Mouse (Mus musculus) small intestine, adult 2 months (tissue): ENCODE measurements around the gene Rnf5. TPM values are rescaled to one million over a fixed set of nuclear protein-coding genes. Genes with fewer than 3 reads are reported as not detected.

Source experiments
- H3K27ac ChIP-seq: fragments of 200-500 bp; 2 replicates; pipeline ENCODE4 v1.5.1; 2012; ENCODE audit warnings: low read depth, low read length, control low read depth, inconsistent platforms; ENCODE audit not compliant: insufficient read depth
- H3K27me3 ChIP-seq: fragments of 200-500 bp; 2 replicates; pipeline ENCODE4 v1.6.1; 2012; ENCODE audit warnings: mild to moderate bottlenecking, moderate library complexity, low read length, inconsistent platforms; ENCODE audit not compliant: control insufficient read depth, insufficient read depth
- H3K36me3 ChIP-seq: fragments of 200-500 bp; 2 replicates; pipeline ENCODE4 v1.6.1; 2012; ENCODE audit warnings: mild to moderate bottlenecking, low read length, control low read depth, inconsistent platforms; ENCODE audit not compliant: control insufficient read depth, insufficient read depth
- H3K4me1 ChIP-seq: fragments of 200-500 bp; 2 replicates; pipeline ENCODE4 v1.6.1; 2012; ENCODE audit warnings: low read length, inconsistent platforms, mixed read lengths; ENCODE audit not compliant: control insufficient read depth, insufficient read depth, insufficient read length
- H3K4me3 ChIP-seq: fragments of 200-500 bp; 2 replicates; pipeline ENCODE4 v1.5.1; 2012; ENCODE audit warnings: low read depth, mild to moderate bottlenecking, control low read depth, inconsistent platforms, low read length, moderate library complexity
- CTCF ChIP-seq: fragments of 200-500 bp; IDR thresholded peaks from 2 replicates; pipeline ENCODE4 v1.5.1; 2012; ENCODE audit warnings: low read depth, mild to moderate bottlenecking, control low read depth, inconsistent platforms, low read length, moderate library complexity, mixed read lengths; ENCODE audit not compliant: insufficient replicate concordance, insufficient read length; ENCODE audit errors: extremely low read depth
- POLR2A ChIP-seq: fragments of 200-500 bp; IDR thresholded peaks from 2 replicates; pipeline ENCODE4 v1.6.1; 2012; ENCODE audit warnings: low read depth, mild to moderate bottlenecking, control low read depth, inconsistent platforms, low read length, moderate library complexity
- WGBS: fragments of 180-500 bp; shearing (Covaris S2); methylation state at CpG from one replicate; pipeline ENCODE4 v1.1.7; 2018; 5-methylcytosine and 5-hydroxymethylcytosine counted together
- polyA plus RNA-seq: library from polyadenylated mRNA; depleted of rRNA; stranded (reverse); fragments of >200 nt; gene quantifications from 2 replicates; pipeline ENCODE4 v1.2.3, GENCODE M21; 2012

Rnf5 gene
- polyA plus RNA-seq, 1 experiment: 147 TPM

- 75% methylated on average over 3 of the region's 3 CpGs for WGBS
- H3K4me1 ChIP-seq: peaks cover 3% of the 10 kb centered on the region; the same call in 1 of the 2 replicates
- no peak overlapping the region for H3K4me3 ChIP-seq
- TF ChIP-seq POLR2A: no peak
- no peak for TF ChIP-seq CTCF
- no peaks in the 10 kb centered on the region for H3K36me3 ChIP-seq
- no peak overlapping the region for H3K27ac ChIP-seq
- no peaks in the 10 kb centered on the region for H3K27me3 ChIP-seq
Measured at GRCm38 (mm10) chr17:34641945-34642344, 38.5 kb upstream of the Rnf5 start.

- Histone ChIP-seq H3K4me1 (no peaks in the 10 kb centered on the region; the same call in 1 of the 2 replicates), H3K27me3 (no peaks in the 10 kb centered on the region), H3K4me3 (no peak overlapping the region), H3K36me3 (no peaks in the 10 kb centered on the region), H3K27ac (no peak overlapping the region; the same call in 1 of the 2 replicates)
- 39% methylated on average over 11 of the region's 11 CpGs for WGBS
- TF ChIP-seq POLR2A: no peak
- TF ChIP-seq CTCF: no peak
Measured at GRCm38 (mm10) chr17:34640778-34641601, 37.5 kb upstream of the Rnf5 start.

- Histone ChIP-seq H3K27ac (no peak overlapping the region), H3K4me3 (no peak overlapping the region), H3K4me1 (no peaks in the 10 kb centered on the region), H3K27me3 (no peaks in the 10 kb centered on the region), H3K36me3 (no peaks in the 10 kb centered on the region)
- WGBS: 81% methylated on average over 7 of the region's 7 CpGs
- no peak for TF ChIP-seq POLR2A
- TF ChIP-seq CTCF: no peak
Measured at GRCm38 (mm10) chr17:34639461-34640255, 36.2 kb upstream of the Rnf5 start.

DNA sequence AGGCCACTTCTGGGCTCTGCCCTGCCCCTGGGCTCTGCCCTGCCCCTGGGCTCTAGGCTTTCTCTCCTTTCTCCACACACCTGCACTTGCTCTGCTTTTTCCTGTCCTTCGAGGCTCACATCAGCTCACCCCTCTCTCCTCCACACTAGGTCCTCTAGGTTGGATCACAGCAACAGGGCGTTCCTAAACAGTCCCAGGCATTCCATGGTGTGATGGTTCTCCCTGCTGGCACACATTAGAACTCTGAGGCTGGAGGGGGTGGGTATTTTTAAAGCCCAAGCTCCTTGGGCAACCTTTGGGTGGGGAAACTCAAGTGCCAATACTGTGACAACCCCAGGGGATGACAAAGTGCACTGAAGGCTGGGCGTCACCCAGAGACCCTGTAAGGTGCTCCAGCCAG lies 34.0 kb upstream of the Rnf5 start:
- H3K27ac ChIP-seq: no peak overlapping the region

DNA sequence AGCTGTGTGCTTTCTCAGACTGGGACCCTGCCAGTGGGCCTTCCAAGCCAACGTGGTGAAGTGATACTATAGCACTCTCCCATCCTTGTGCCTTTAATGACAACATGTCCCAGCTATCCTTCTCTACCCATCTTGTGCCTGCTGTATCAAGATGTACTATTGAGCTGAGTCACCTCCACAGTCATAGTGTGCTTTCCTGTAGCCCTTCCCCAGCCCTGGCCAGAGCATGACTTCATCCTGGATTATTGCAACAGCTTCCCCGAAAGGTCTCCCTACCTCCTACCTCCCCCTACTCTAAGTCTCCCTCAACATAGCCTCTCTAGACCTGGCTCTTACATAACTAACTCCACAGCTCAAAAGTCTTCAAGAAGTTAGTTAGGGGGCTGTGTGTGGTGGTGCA lies 32.2 kb upstream of the Rnf5 start:
- H3K36me3 ChIP-seq: no peaks in the 10 kb centered on the region
- peaks cover 8% of the 10 kb centered on the region for H3K27me3 ChIP-seq
- H3K4me1 ChIP-seq: peaks cover 11% of the 10 kb centered on the region
- no peak for TF ChIP-seq POLR2A
- no peak for TF ChIP-seq CTCF
- no peak overlapping the region for H3K27ac ChIP-seq
- WGBS: 75% methylated on average over 2 of the region's 2 CpGs
- H3K4me3 ChIP-seq: no peak overlapping the region

More for the DNA sequence above, 34.0 kb upstream of the Rnf5 start:
- Histone ChIP-seq H3K4me1 (no peaks in the 10 kb centered on the region), H3K27me3 (no peaks in the 10 kb centered on the region), H3K36me3 (no peaks in the 10 kb centered on the region), H3K4me3 (peak overlapping the region; percentile 10; the same call in 1 of the 2 replicates)
- WGBS: 54% methylated on average over 3 of the region's 3 CpGs
- no peak for TF ChIP-seq POLR2A
- no peak for TF ChIP-seq CTCF

DNA sequence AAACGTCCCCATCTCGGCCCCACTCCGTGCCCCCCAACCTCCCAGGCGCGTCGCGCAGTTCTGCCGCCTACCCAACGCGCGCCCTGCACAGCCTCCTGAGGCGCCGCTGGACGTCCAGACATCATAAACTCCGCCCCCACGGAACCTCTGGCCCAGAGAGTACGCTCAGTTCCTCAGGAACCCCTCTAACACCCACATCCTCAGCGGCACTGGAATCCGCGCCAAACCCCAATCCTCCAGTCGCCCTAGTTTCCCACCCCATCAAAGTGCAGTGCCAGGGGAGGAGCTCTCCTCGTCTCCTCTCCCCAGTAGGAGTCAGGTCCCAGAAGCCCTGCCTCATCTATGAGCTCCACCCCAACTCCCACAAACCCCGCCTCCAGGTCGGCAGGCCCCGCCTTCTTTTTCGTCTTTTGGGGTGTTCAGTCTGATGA lies 28.8 kb upstream of the Rnf5 start:
- 2% methylated on average over 26 of the region's 26 CpGs for WGBS
- peaks cover 13% of the 10 kb centered on the region for H3K4me1 ChIP-seq
- no peaks in the 10 kb centered on the region for H3K36me3 ChIP-seq
- peak overlapping the region; percentile 50 for H3K4me3 ChIP-seq
- peak overlapping the region; percentile 1 for H3K27ac ChIP-seq
- H3K27me3 ChIP-seq: peaks cover 14% of the 10 kb centered on the region
- TF ChIP-seq CTCF: no peak
- 0 out of 2 replicates have a peak, but pooled peaks have one; percentile 40 for TF ChIP-seq POLR2A

- H3K27ac ChIP-seq: no peak overlapping the region
- no peaks in the 10 kb centered on the region for H3K36me3 ChIP-seq
- peak overlapping the region; percentile 38 for H3K4me3 ChIP-seq
- peaks cover 14% of the 10 kb centered on the region for H3K27me3 ChIP-seq
- H3K4me1 ChIP-seq: peaks cover 13% of the 10 kb centered on the region
- TF ChIP-seq CTCF: no peak
- TF ChIP-seq POLR2A: no peak
- 24% methylated on average over 12 of the region's 12 CpGs for WGBS
Measured at GRCm38 (mm10) chr17:34631647-34632046, 28.2 kb upstream of the Rnf5 start.
